Mouse (Mus musculus): ENCODE measurements around the gene Zfp248. TPM values are rescaled to one million over a fixed set of nuclear protein-coding genes. Genes with fewer than 3 reads are reported as not detected.
A peak's percentile ranks its signal among the peaks of the same experiment; 100 is the strongest.

The Zfp248 gene
- polyA plus RNA-seq, 1 experiment from 2014 or later, result 18.4 TPM

DNA sequence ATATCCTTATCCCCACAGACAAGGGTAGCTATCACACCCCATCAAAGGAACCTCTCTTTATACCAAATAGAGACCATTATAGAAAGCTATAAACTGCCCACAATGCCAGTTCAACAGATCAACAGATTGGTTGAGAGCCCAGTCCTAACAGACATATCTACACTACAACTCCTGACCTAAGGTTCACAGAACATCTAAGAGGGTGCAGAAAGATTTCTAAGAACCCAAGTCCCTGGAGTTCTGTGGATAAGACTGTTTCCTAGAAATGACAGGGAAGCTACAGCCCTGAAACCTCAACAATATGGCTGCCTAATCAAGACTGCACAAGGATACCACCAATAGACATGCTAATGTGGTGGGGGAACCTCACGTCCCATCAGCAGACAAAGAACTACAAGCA is 44.9 kb downstream of the Zfp248 start:
- WGBS, result 74% methylated on average over 1 of the region's 1 CpGs
- Histone ChIP-seq H3K36me3 (peaks cover 84% of the 10 kb centered on the region), H3K27me3 (no peaks in the 10 kb centered on the region), H3K4me2 (no peak overlapping the region), H3K27ac (no peak overlapping the region), H3K4me3 (no peak overlapping the region), H3K4me1 (replicated peaks) (no peaks in the 10 kb centered on the region), H3K9me3 (no peaks in the 10 kb centered on the region), H3K9ac (no peak overlapping the region)
- ATAC-seq (ENCODE audit: low FRiP score), result no peak

DNA sequence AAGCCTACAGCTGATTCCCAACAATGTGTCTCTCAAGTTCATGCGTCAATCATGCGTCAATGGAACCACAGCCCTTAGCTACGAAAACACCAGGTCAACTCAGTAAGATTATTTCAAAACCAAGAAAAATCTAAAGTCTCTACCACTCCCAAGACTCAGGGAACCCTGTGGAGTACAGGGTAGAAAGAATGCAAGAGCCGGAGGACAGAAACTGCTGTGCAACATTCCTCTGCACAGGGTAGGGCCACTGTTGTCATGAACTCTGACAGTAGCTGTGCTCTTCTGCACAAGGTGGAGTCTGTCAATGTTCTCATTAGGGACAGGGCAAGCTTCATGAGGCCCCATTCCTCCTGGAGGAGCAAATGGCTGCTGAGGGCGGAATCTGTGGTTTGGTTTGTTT is 46.8 kb downstream of the Zfp248 start:
- H3K36me3 ChIP-seq, result peaks cover 86% of the 10 kb centered on the region
- H3K4me1 ChIP-seq (replicated peaks), result no peaks in the 10 kb centered on the region
- H3K9ac ChIP-seq, result no peak overlapping the region
- no peak overlapping the region for H3K4me2 ChIP-seq
- H3K27me3 ChIP-seq, result no peaks in the 10 kb centered on the region
- no peak for ATAC-seq (ENCODE audit: low FRiP score)
- no peak overlapping the region for H3K27ac ChIP-seq
- no peaks in the 10 kb centered on the region for H3K9me3 ChIP-seq
- WGBS, result 94% methylated on average over 5 of the region's 5 CpGs
- H3K4me3 ChIP-seq, result no peak overlapping the region

DNA sequence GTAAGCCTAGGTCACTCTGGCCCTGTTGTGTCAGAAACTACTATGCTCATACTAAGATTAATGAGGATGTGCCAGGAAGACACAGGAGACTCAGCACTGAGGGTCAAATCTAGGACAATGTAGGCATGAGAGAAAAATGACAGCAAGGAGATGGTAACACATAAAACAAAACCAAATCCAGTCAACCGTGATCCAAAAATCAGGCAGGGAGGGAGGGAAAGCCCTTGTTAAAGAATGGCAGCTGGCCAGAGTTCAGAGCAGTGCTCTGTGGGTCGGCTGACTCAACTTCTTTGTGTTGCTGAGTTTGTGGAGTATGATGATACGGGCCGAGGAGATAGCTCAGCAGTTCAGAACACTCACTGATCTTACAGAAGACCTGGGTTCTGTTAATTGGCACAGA is 48.9 kb downstream of the Zfp248 start:
- Histone ChIP-seq H3K4me1 (replicated peaks) (no peaks in the 10 kb centered on the region), H3K27ac (no peak overlapping the region), H3K4me2 (no peak overlapping the region), H3K4me3 (no peak overlapping the region), H3K9me3 (no peaks in the 10 kb centered on the region), H3K27me3 (no peaks in the 10 kb centered on the region), H3K9ac (no peak overlapping the region), H3K36me3 (peaks cover 84% of the 10 kb centered on the region)
- 64% methylated on average over 4 of the region's 4 CpGs for whole genome bisulfite sequencing
- no peak for ATAC-seq (ENCODE audit: low FRiP score)

DNA sequence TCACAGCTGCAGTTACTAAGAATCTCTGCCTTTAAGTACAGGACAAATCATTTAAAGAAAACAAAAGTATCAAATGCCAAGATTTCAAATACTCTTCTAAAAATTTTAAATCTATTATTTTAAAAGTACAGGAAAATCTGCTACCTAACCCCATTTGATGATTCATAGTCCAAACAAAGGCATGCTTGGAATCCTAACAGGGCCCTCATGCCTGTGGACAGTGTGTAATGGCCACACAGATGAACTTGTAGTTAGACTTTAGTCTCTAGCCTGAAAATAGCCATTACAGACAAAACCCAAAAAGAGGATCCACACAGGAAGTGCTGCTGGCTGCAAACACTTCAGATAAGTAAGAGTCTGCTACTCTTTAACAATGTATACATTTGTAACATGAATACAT is 64.6 kb downstream of the Zfp248 start:
- Histone ChIP-seq H3K36me3 (peaks cover 74% of the 10 kb centered on the region), H3K4me2 (no peak overlapping the region), H3K9ac (no peak overlapping the region), H3K9me3 (no peaks in the 10 kb centered on the region), H3K4me1 (replicated peaks) (no peaks in the 10 kb centered on the region), H3K4me3 (no peak overlapping the region), H3K27ac (no peak overlapping the region), H3K27me3 (no peaks in the 10 kb centered on the region)
- ATAC-seq (ENCODE audit: low FRiP score), result no peak

DNA sequence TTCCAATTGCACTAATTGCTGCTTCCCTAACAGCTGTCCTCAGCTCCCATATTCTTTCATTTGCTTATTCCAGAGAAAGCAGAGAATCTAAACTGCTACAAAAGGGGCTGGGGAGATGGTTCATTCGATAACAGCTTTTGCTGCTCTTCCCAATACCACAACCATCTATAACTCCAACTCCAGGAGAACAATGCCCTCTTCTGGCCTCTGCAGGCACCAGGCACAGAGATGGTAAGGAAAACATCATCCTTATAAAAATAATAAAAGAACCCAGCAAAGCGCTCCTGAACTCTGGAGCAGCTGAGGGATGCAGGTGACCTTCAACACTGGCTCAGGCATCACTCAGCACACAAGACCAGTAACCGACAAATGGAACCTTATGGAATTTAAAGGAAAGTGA is 69.4 kb downstream of the Zfp248 start:
- WGBS, result 89% methylated on average over 3 of the region's 3 CpGs
- no peak for ATAC-seq (ENCODE audit: low FRiP score)

DNA sequence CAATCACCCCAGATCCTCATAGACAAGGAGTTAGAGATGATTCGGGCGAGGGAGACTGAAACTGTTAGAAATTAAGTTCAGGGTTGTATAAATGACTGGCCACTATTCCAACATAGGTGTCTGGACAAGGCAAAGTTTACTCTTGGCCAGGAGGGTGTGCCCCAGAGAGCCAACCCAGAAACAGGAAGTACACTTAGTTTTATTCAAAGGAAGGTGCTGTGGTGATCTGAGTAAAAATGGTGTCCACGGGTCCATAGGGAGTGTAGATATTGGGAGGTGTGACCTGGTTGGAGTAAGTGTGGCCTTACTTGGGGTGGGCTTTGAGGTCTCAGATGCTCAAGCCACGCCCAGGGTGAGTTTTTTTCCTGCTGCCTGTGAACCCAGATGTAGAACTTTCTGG is 74.1 kb downstream of the Zfp248 start:
- no peak for ATAC-seq (ENCODE audit: low FRiP score)
- Histone ChIP-seq H3K27ac (no peak overlapping the region), H3K4me2 (no peak overlapping the region), H3K9ac (no peak overlapping the region), H3K36me3 (peaks cover 34% of the 10 kb centered on the region), H3K9me3 (no peaks in the 10 kb centered on the region), H3K27me3 (0 out of 2 replicates have a peak, but pooled peaks cover 4% of the 10 kb centered on the region), H3K4me3 (no peak overlapping the region), H3K4me1 (replicated peaks) (peaks cover 12% of the 10 kb centered on the region)
- 87% methylated on average over 4 of the region's 4 CpGs for WGBS

More for the DNA sequence above, 69.4 kb downstream of the Zfp248 start:
- no peak overlapping the region for H3K4me3 ChIP-seq
- no peaks in the 10 kb centered on the region for H3K4me1 ChIP-seq (replicated peaks)
- H3K9me3 ChIP-seq, result no peaks in the 10 kb centered on the region
- no peak overlapping the region for H3K27ac ChIP-seq
- no peaks in the 10 kb centered on the region for H3K27me3 ChIP-seq
- peaks cover 63% of the 10 kb centered on the region for H3K36me3 ChIP-seq
- no peak overlapping the region for H3K9ac ChIP-seq
- no peak overlapping the region for H3K4me2 ChIP-seq

DNA sequence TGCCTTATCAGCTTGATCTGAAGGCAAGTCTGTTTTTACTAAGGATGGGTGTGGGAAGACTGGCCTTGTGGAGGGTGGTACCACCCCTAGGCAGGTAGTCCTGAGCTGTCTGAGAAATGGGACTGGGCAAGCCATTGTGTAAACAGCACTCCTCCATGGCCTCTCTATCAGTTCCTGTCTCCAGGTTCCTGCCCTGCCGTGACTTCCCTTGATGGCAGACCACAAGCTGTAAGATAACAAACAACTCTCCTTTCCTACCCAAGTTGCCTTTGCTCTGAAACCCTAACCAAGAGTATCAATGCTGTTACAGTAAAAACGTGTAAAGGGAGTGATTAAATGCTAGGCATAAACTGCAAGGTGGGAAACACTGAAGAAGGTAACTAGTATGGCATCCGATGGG is 74.7 kb downstream of the Zfp248 start:
- 70% methylated on average over 3 of the region's 3 CpGs for WGBS
- ATAC-seq (ENCODE audit: low FRiP score), result no peak
- Histone ChIP-seq H3K36me3 (peaks cover 34% of the 10 kb centered on the region), H3K9me3 (no peaks in the 10 kb centered on the region), H3K4me3 (no peak overlapping the region), H3K9ac (0 out of 2 replicates have a peak overlapping the region, but pooled peaks have one; percentile 11), H3K4me1 (replicated peaks) (peaks cover 12% of the 10 kb centered on the region), H3K27me3 (0 out of 2 replicates have a peak, but pooled peaks cover 6% of the 10 kb centered on the region), H3K27ac (no peak overlapping the region), H3K4me2 (no peak overlapping the region)

DNA sequence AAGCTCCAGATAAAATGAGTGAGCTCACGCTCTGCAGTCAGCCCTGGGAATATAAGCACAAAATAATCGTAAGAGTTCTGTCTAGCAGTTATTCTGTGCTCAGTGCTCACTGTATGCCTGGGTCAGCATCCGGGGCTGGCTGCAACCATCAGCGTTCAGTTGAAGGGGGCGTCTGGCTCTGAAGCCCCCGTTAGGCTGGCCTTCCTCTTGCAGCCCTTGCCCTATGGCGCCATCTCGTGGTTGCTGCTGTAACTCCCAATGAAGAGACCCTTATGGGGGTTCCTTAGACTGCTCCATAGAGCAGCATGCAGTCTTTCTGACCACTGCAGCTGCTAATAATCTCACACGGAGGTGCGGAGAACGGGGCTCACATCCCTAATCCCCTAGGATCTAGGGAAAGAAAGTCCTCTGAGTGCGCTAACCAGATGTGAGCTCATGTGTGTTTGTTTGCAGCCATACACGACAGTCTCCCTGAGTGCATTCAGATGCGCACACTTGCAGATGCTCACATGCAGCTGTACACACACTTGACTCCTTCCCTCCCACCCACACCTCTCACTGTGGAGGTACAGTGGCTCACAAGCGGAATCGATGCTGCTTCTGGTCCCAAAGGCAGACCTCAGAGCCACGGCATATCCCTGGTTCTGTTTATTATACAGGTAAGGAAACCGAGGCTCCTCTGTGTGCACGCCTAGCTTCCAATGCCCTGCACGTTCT is 75.7 kb downstream of the Zfp248 start:
- Histone ChIP-seq H3K27me3 (0 out of 2 replicates have a peak, but pooled peaks cover 10% of the 10 kb centered on the region), H3K9me3 (no peaks in the 10 kb centered on the region), H3K4me3 (no peak overlapping the region), H3K4me1 (replicated peaks) (peaks cover 12% of the 10 kb centered on the region), H3K27ac (no peak overlapping the region), H3K4me2 (peak overlapping the region; percentile 37), H3K36me3 (peaks cover 28% of the 10 kb centered on the region), H3K9ac (peak overlapping the region; percentile 11; the same call in 1 of the 2 replicates)
- WGBS, result 35% methylated on average over 20 of the region's 20 CpGs
- peak; percentile 91 for ATAC-seq (ENCODE audit: low FRiP score)

DNA sequence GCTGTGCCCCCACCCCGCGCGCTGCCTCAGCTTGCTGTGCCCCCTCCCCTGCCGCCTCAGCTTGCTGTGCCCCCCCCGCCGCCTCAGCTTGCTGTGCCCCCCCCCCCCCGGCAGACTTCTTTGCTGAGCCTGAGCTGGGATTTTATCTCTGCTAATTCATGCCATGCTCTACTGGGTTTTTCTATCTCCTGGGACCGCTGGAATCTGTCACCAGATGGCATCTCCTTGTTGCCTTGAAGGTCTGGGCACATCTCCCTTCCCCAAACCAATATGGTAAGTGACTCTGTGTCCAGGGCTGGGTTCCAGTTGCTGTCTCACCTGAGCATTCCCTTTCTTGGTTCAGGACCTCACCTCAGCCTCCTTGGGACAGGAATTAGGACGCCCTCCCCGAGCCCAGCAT is 77.7 kb downstream of the Zfp248 start:
- Histone ChIP-seq H3K27ac (no peak overlapping the region), H3K9me3 (no peaks in the 10 kb centered on the region), H3K4me2 (no peak overlapping the region), H3K27me3 (0 out of 2 replicates have a peak, but pooled peaks cover 13% of the 10 kb centered on the region), H3K9ac (no peak overlapping the region), H3K4me1 (replicated peaks) (peaks cover 12% of the 10 kb centered on the region), H3K4me3 (no peak overlapping the region), H3K36me3 (peaks cover 9% of the 10 kb centered on the region)
- ATAC-seq (ENCODE audit: low FRiP score), result no peak
- 65% methylated on average over 8 of the region's 10 CpGs for WGBS

Small RNA genes lying within 50 kb of the gene (microRNA-seq; reads per million reads assigned to microRNA genes)
- not detected for gene Gm25953

Other genes with a start within 250 kb of the Zfp248 start
- gene Bms1, start 36.1 kb downstream of the Zfp248 start, polyA plus RNA-seq (2015; fragmentation: Nextera tagmentation; extraction: Ambion mirVana), result 24.9 TPM in 2 replicates
- gene Zfp9, start 23.8 kb upstream of the Zfp248 start, polyA plus RNA-seq (2015; fragmentation: Nextera tagmentation; extraction: Ambion mirVana), result 12.5 and 13.3 TPM in 2 replicates
- 15.3 and 18.0 TPM in 2 replicates for gene Ankrd26, start 106.7 kb upstream of the Zfp248 start, polyA plus RNA-seq (2015; fragmentation: Nextera tagmentation; extraction: Ambion mirVana)